Mouse (Mus musculus) ES-E14 (cell line): ENCODE measurements around the gene Neurog3.

Source experiments
- CHD2 ChIP-seq: IDR thresholded peaks from 2 replicates; pipeline ENCODE4 v1.6.1; 2014; ENCODE audit warnings: mild to moderate bottlenecking, low read depth, low read length, inconsistent platforms
- MAFK ChIP-seq: IDR thresholded peaks from 2 replicates; pipeline ENCODE4 v1.6.1; 2014; ENCODE audit warnings: mild to moderate bottlenecking, low read depth, low read length, inconsistent platforms; ENCODE audit not compliant: insufficient read depth
- ZC3H11A ChIP-seq: IDR thresholded peaks from 2 replicates; pipeline ENCODE4 v1.6.1; 2012; ENCODE audit warnings: low read depth, mild to moderate bottlenecking, inconsistent platforms, low read length, borderline replicate concordance
- ZNF384 ChIP-seq: IDR thresholded peaks from 2 replicates; pipeline ENCODE4 v1.6.1; 2012; ENCODE audit warnings: low read depth, low read length, inconsistent platforms

DNA sequence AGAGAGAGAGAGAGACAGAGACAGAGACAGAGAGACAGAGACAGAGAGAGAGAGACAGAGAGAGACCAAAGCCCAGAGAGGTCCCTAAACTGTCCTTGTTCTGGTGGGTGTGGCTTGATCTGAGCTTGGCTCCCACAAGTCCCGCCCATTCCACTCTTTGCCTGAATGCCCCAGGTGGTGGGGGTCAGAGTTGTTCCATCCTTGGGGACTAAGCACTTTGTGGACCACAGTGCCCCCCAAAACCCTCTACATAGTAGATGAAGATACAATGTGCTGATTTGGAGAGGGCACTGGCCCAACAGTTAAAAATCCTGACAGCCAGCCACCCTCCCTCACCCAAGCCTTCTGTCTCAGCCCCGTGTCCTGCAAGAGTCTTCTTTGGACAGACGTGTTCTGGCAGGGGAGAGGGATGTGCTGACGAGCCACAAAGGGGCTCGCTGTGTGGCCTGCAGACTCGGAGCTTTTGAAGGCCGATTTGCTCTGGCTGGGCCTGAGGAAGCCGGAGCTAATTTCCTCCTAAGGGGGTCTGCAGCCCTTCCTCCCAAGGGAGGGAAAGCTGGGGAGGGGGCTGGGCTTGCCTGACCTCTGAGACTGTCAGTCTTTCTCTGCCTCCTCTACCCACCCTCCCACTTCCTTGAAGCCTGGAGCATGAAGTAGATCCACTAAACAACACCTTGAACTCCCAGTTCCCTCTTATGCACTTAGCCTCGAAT is 40.1 kb downstream of the Neurog3 start:
- TF ChIP-seq MAFK = no peak
- no peak for TF ChIP-seq ZC3H11A
- TF ChIP-seq CHD2 = no peak
- no peak for TF ChIP-seq ZNF384
